ENCODE assay signal across 8 mouse cellular contexts in genomic region chr13:49215504-49216219, GRCm38 (mm10). TPM values are rescaled to one million over a fixed set of nuclear protein-coding genes. Genes with fewer than 3 reads are reported as not detected.
DNase-seq lines count a peak whose midpoint lies in the region; ATAC-seq lines count a peak whose summit lies in the region.

TSS of gene Card19 (minus strand) at chr13:49216037.

- H3K4me2 ChIP-seq in hindbrain, embryonic 15.5 days: peak within 1 kb of the TSS; percentile 96

- ATAC-seq in hindbrain, embryonic 15.5 days (ENCODE audit: low FRiP score, low read depth): peak; percentile 85

- under 1% methylated on average over 76 of the region's 78 CpGs for WGBS in hindbrain, embryonic 15.5 days

- H3K27me3 ChIP-seq in hindbrain, embryonic 15.5 days: peaks cover 7% of the 10 kb centered on the region; the same call in 1 of the 2 replicates

- peak within 1 kb of the TSS; percentile 74 for H3K27ac ChIP-seq in hindbrain, embryonic 15.5 days (replicated peaks)

- no peaks in the 10 kb centered on the region for H3K36me3 ChIP-seq in hindbrain, embryonic 15.5 days

- peak within 1 kb of the TSS; percentile 81 for H3K9ac ChIP-seq in hindbrain, embryonic 15.5 days

- no peaks in the 10 kb centered on the region for H3K9me3 ChIP-seq in hindbrain, embryonic 15.5 days

- peak; percentile 95 for DNase-seq in T-cell, adult 2 months (ENCODE audit: low spot score)
- DNase-seq in cerebellum, postnatal 36 days: peak; percentile 87 to 88
- DNase-seq in frontal cortex, postnatal 36 days (ENCODE audit: low spot score in 2 of 2): peak; percentile 86
- DNase-seq in left cerebral cortex, adult 11 months (ENCODE audit: low spot score): peak; percentile 85
- peak; percentile 97 to 98 for DNase-seq in lung, postnatal 4 days
- DNase-seq in retina, postnatal 7 days (ENCODE audit: low read depth, low spot score): peak; percentile 89
- peak; percentile 87 for DNase-seq in urinary bladder, adult 2 months (ENCODE audit: low spot score)

- H3K4me3 ChIP-seq in hindbrain, embryonic 15.5 days: peak within 1 kb of the TSS; percentile 94

- H3K4me1 ChIP-seq in hindbrain, embryonic 15.5 days (replicated peaks): peaks cover 41% of the 10 kb centered on the region

RNA-seq across cellular contexts. Expression of gene Card19, which starts in this region (rescaled TPM):
- 33.8 and 37.9 TPM in 2 replicates for polyA plus RNA-seq in hindbrain, embryonic 15.5 days (2015; fragmentation: Nextera tagmentation; extraction: Ambion mirVana)
- 68.5 and 87.0 TPM in 2 replicates for polyA plus RNA-seq in urinary bladder, adult 2 months (2012; rRNA removed)

Comparison
In these comparisons a context has a peak if more than half of its experiments do, and no peak if none do; other contexts are left out.
1. Peak in every context shown above with its lines: DNase-seq, ATAC-seq, H3K4me3 ChIP-seq and H3K27ac ChIP-seq.